Mouse (Mus musculus) kidney, postnatal 25 days (tissue): ENCODE measurements around the gene Ppara.

Experiments
- DNase-seq, 2 experiments: peaks; one replicate each; pipeline ENCODE4 v3.0.0; 2021; ENCODE audit warnings: mixed read lengths in 2 of 2

Ppara gene

GRCm38 (mm10) chr15:85765022-85765421, 30.2 kb downstream of the Ppara start:
- no peak for DNase-seq

- DNase-seq, result no peak
Observed at GRCm38 (mm10) chr15:85766677-85767076, 31.9 kb downstream of the Ppara start.

DNA sequence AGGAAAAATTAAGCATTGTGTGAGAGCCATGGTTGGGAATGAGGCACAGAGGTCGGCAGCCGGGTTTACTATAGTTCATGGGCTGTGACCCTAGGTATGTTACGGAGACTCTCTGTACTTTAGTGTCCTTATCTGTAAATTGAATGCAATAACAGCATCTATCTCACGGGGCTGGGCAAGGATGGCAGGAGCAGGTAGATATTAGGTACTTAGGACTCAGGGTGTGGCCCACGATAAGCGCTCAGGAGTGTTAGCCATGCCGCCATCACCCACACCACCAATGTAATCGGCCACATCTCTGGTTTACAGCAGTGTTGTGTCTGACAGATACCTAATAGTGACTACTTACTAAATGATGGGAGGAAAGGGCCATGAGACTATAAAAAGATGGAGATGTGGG, 34.2 kb downstream of the Ppara start:
- DNase-seq, result no peak

- DNase-seq, result peak; percentile 57 to 85
Observed at GRCm38 (mm10) chr15:85771306-85772121, 36.7 kb downstream of the Ppara start.

DNA sequence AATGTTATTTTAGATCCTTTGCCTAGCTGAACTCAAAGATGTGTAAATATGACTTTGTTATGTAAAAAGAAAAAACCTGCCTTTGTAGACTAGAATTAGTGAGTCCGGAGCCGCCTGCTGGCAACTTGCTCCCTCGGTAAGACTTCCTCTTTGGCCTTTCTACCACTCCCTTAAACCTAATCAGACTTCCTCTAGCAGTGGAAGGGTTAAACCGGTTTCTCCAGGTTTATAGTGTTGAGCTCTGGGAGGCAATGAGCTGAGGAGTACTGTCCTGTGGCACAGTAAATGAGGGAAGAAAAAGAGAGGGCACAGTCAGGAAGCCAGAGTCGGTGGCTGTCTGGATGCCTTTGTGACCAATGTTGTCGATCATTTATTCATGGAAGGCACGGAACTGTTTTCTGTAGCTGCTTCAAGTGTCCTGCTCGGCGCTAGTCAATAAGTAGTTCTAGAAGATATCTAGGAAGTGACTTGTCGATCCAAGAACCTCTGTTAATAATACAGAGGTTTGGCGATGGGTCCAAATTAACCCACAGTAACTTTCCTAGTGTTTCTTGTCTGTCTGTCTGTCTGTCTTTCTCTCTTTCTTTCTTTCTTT, 37.5 kb downstream of the Ppara start:
- peak; percentile 60 to 79 for DNase-seq

- DNase-seq, result no peak
Observed at GRCm38 (mm10) chr15:85774419-85774818, 39.6 kb downstream of the Ppara start.

DNA sequence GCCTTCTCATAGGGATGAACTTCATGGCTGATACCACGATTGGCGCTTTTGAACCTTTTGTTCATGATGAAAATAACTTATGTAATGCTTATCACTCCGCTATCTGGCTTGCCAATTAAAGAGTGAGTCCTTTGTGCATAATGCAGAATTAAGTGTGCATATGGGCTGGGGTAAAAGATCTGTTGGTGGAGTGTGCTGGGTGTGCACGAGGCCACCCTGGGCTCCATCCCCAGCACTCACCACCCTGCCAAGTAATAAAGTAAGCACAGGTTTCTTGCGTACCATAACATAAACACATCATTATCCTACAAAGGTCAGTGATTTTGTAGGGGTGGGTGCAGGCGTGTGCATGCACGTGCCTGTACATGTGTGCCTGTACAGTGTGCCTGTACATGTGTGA, 40.2 kb downstream of the Ppara start:
- DNase-seq, result no peak

DNA sequence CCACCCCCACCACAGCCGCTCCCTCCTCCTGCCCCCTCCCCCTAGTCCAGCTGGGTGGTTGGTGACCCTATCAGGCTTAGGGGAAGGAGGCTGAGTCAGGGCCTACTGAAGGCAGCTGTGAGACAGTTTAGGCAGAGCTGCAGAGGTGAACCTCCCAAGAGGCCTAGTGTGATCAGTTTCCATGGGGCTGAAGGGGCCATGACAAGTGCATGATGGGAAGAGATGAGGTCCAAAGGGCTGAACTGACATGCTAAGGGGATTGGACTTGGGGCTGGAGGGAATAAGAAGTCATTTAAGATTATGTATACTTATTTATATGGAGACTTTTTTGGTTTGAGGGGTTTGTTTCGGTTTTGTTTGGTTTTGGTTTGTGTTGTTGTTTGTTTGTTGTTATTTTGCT, 41.5 kb downstream of the Ppara start:
- peak in 1 of 2 experiments; percentile 49 for DNase-seq

- DNase-seq, result peak; percentile 69 to 92
Observed at GRCm38 (mm10) chr15:85776771-85777170, 42.0 kb downstream of the Ppara start.

DNA sequence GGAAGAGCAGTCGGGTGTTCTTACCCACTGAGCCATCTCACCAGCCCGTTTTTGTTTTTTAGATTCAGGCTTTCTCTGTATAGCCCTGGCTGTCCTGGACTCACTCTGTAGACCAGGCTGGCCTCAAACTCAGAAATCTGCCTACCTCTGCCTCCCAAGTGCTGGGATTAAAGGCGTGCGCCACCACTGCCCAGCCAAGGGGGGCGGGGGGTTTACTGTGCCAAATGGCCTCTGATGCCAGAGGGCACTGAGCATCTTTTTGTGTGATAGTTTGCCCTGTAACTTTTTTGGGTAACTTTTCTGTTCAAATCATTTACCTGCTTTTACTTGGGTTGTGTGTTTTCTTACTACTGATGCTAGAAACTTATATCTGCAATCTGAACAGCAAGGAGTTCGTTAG, 44.1 kb downstream of the Ppara start:
- DNase-seq, result peak; percentile 25 to 62

- peak in 1 of 2 experiments; percentile 9 for DNase-seq
Observed at GRCm38 (mm10) chr15:85783146-85783545, 48.4 kb downstream of the Ppara start.

GRCm38 (mm10) chr15:85784341-85784740, 49.6 kb downstream of the Ppara start:
- DNase-seq, result peak in 1 of 2 experiments; percentile 12

DNA sequence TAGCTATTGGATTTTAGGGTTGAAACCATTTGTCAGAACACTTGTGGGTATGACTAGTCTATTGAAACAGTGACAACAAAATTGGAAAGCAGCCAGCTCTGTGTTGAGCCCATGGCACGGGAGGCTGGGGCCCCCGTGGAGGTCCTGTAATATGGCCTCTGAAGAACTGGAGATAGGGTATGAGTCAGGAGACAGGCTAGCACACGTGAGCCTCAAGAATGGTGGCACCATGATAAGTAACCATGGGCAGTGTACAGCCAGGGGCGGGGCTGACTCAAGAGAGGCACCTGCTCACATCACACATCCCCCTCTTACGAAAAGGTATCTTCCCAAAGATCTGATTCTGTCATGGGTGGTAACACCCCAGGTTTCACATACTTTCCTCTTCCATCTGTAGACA, 51.9 kb downstream of the Ppara start:
- peak in 1 of 2 experiments; percentile 33 for DNase-seq

DNA sequence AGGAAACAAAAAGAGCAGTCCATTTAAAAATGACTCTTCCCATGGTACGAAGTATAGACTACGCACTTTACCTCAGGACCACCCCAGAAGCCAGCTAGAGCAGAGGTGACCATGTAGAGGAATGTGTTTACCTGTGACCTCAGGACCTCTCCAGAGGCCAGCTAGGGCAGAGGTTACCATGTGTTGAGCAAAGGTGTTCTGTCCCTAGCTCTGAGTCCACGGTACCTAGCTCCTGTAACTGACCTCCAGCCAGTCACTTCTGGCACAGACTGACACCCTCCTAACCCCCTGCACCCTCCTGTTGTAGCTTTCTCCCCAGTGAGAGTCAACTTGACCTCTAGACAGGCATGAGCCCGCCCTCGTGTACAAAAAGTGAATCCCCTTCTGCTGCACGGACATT, 52.7 kb downstream of the Ppara start:
- DNase-seq, result peak in 1 of 2 experiments; percentile 22

DNA sequence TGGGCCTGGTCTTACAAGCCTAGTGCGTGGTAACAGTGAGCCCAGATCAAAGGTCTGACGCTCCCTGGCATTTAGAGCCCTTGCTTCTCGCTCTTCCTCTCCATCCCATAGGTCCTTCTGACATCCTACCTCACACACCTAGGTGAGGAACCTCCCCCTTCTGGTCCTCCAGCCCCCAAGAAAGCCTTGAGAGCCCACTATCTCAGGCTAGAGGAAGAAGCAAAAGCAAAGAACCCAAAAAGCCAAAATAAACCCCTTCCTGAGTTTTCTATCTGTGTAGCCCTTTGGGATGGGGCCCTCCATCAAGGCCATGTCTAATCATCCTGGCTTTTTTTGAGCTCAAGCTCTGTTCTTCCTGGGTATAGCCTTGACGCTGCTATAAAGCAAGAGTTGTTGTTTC, 53.3 kb downstream of the Ppara start:
- DNase-seq, result peak in 1 of 2 experiments; percentile 13

- peak; percentile 36 to 65 for DNase-seq
Observed at GRCm38 (mm10) chr15:85788633-85789032, 53.9 kb downstream of the Ppara start.

GRCm38 (mm10) chr15:85791449-85791848, 56.7 kb downstream of the Ppara start:
- no peak for DNase-seq

- DNase-seq, result no peak
Observed at GRCm38 (mm10) chr15:85792819-85793218, 58.0 kb downstream of the Ppara start.

- DNase-seq, result no peak
Observed at GRCm38 (mm10) chr15:85795516-85795915, 60.7 kb downstream of the Ppara start.

GRCm38 (mm10) chr15:85798676-85799075, 63.9 kb downstream of the Ppara start:
- DNase-seq, result peak in 1 of 2 experiments; percentile 29

DNA sequence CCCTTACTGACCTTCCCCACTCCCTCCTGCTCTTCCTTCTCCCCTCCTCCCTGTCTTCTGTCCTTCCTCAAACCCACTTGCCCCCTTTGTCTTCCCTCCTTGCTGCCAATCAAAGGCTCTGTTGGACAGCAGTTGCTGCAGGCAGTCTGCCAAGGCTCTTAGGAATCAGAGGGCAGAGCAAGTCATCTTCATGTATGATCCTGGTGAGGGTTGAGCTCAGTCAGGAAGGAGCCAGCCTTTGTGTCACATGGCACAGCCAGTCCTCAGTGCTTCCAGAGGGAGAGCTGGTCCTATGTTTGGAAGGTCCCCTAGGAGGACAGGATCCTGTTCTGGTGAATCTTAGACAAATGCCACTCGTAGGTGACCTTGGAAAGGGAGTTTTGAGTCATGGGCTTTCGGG, 68.1 kb downstream of the Ppara start:
- DNase-seq, result peak; percentile 60 to 72

DNA sequence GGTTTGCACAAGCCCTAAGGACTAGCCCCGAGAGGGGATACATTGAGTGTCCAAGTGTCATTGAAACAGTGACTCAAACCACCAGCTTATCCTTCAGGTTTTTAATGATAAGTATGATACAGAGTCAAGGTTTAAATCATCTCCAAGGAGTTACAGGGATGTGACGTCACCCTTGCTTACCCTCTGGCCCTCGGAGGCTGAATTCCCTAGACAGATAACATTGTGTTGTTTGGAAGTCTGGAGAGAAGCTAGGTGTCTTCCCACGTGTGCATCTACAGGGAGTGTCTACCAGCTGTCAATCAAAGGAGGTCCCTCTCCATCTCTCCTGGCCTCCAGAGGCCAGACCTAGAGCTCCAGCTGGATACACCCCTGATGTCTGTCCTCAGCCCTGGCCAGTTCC, 72.1 kb downstream of the Ppara start:
- no peak for DNase-seq

DNA sequence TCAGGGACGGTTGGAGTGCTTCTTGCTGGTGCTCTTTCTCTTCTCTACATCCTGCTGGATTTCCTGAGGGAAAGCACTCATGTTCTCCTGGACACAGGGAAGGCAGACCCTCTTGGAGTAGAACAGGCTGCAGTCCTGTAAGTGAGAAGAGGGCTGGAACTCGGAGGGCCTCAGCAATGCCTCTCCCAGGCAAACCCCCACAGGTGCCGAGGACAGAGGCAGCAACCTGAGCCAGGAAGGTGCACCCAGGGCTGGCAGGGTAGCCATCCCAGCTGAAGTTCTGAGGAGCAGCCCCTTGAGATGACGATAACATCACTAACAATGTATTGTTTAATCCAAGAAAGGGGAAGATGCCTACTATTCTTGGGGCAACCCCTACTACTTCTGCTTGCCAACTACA, 72.6 kb downstream of the Ppara start:
- DNase-seq, result no peak

DNA sequence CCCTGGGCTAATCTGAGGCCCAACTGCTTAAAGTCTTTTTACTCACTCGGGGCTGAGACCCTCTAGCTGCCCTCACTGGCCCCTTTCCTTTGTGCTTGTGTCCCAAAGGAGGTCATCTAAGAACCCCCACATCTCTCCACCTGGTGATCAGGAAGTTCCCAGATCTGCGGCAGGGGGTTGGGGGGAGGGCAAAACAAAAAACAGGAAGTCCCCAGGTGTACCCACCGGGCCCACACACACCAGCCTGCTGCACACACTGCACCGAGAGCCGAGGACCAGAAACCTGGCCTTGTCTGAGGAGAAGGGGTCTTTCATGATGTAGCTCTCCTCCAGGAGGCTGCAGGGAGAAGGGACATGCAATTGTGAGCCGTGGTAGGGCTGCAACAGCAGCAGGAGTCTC, 73.2 kb downstream of the Ppara start:
- no peak for DNase-seq
